Mouse (Mus musculus): ENCODE data around the gene Haspin. TPM values are rescaled to one million over a fixed set of nuclear protein-coding genes. Genes with fewer than 3 reads are reported as not detected.

Gene Haspin
- polyA plus RNA-seq, 2 experiments, result 6.1 to 11.2 TPM

GRCm38 (mm10) chr11:73168576-73168975, 30.5 kb upstream of the Haspin start:
- no peak for ATAC-seq (ENCODE audit: low FRiP score, low read depth)
- H3K36me3 ChIP-seq (ENCODE audit: control insufficient read depth, insufficient read depth, low read length), result peaks cover 4% of the 10 kb centered on the region; the same call in 1 of the 2 replicates
- H3K9ac ChIP-seq (ENCODE audit: low read depth, low read length, severe bottlenecking), result no peak overlapping the region
- H3K27ac ChIP-seq (replicated peaks; ENCODE audit: low read depth, low read length), result no peak overlapping the region
- H3K9me3 ChIP-seq (ENCODE audit: control insufficient read depth, low read length), result no peaks in the 10 kb centered on the region
- no peaks in the 10 kb centered on the region for H3K27me3 ChIP-seq (ENCODE audit: control insufficient read depth, insufficient read depth, low read length)
- H3K4me2 ChIP-seq (replicated peaks; ENCODE audit: low read depth, low read length, severe bottlenecking), result no peak overlapping the region
- H3K4me1 ChIP-seq (ENCODE audit: control insufficient read depth, insufficient read depth, low read length), result peaks cover 9% of the 10 kb centered on the region; the same call in 1 of the 2 replicates
- no peak for DNase-seq (ENCODE audit: low spot score)
- no peak overlapping the region for H3K4me3 ChIP-seq (replicated peaks; ENCODE audit: low read length)
- TF ChIP-seq POLR2A (IDR thresholded peaks at IDR 0.05; ENCODE audit: borderline replicate concordance, extremely low read depth, insufficient read depth, insufficient read length), result no peak
- WGBS, result 79% methylated on average over 6 of the region's 6 CpGs

DNA sequence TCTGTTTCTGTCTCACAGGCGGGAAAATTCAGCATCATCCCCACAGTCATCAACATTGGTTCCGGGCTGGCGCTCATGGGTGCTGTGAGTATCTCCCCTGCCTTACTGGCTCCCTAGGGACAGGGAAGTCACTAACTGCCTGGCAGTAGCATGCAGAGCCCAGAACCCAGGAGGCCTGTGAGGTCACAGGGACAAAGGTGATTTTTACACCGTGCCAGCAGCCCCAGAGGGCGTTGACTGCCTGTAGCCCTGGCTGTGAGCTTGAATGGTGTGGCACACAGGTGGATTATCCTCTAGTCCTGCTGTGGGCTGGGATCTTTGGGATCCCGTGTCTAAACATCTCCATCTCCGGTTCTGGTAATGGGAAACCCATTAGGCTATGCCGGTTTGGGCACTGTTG, 30.0 kb upstream of the Haspin start:
- H3K4me3 ChIP-seq (replicated peaks; ENCODE audit: low read length), result no peak overlapping the region
- H3K4me2 ChIP-seq (replicated peaks; ENCODE audit: low read depth, low read length, severe bottlenecking), result no peak overlapping the region
- no peak for ATAC-seq (ENCODE audit: low FRiP score, low read depth)
- DNase-seq (ENCODE audit: low spot score), result no peak
- WGBS, result 83% methylated on average over 8 of the region's 8 CpGs
- peaks cover 9% of the 10 kb centered on the region; the same call in 1 of the 2 replicates for H3K4me1 ChIP-seq (ENCODE audit: control insufficient read depth, insufficient read depth, low read length)
- TF ChIP-seq POLR2A (IDR thresholded peaks at IDR 0.05; ENCODE audit: borderline replicate concordance, extremely low read depth, insufficient read depth, insufficient read length), result no peak
- no peak overlapping the region for H3K9ac ChIP-seq (ENCODE audit: low read depth, low read length, severe bottlenecking)
- H3K27me3 ChIP-seq (ENCODE audit: control insufficient read depth, insufficient read depth, low read length), result no peaks in the 10 kb centered on the region
- H3K36me3 ChIP-seq (ENCODE audit: control insufficient read depth, insufficient read depth, low read length), result no peaks in the 10 kb centered on the region
- H3K9me3 ChIP-seq (ENCODE audit: control insufficient read depth, low read length), result no peaks in the 10 kb centered on the region
- no peak overlapping the region for H3K27ac ChIP-seq (replicated peaks; ENCODE audit: low read depth, low read length)

- TF ChIP-seq POLR2A (IDR thresholded peaks at IDR 0.05; ENCODE audit: borderline replicate concordance, extremely low read depth, insufficient read depth, insufficient read length), result no peak
- peaks cover 6% of the 10 kb centered on the region; the same call in 1 of the 2 replicates for H3K4me1 ChIP-seq (ENCODE audit: control insufficient read depth, insufficient read depth, low read length)
- H3K27ac ChIP-seq (replicated peaks; ENCODE audit: low read depth, low read length), result no peak overlapping the region
- no peaks in the 10 kb centered on the region for H3K36me3 ChIP-seq (ENCODE audit: control insufficient read depth, insufficient read depth, low read length)
- no peak overlapping the region for H3K9ac ChIP-seq (ENCODE audit: low read depth, low read length, severe bottlenecking)
- H3K9me3 ChIP-seq (ENCODE audit: control insufficient read depth, low read length), result no peaks in the 10 kb centered on the region
- whole genome bisulfite sequencing, result 60% methylated on average over 5 of the region's 5 CpGs
- no peak for ATAC-seq (ENCODE audit: low FRiP score, low read depth)
- H3K27me3 ChIP-seq (ENCODE audit: control insufficient read depth, insufficient read depth, low read length), result peaks cover 25% of the 10 kb centered on the region
- DNase-seq (ENCODE audit: low spot score), result no peak
- no peak overlapping the region for H3K4me2 ChIP-seq (replicated peaks; ENCODE audit: low read depth, low read length, severe bottlenecking)
- no peak overlapping the region for H3K4me3 ChIP-seq (replicated peaks; ENCODE audit: low read length)
These were observed 24.2 kb upstream of the Haspin start for GRCm38 (mm10) chr11:73162284-73162683.

- H3K9ac ChIP-seq (ENCODE audit: low read depth, low read length, severe bottlenecking), result no peak overlapping the region
- H3K27me3 ChIP-seq (ENCODE audit: control insufficient read depth, insufficient read depth, low read length), result peaks cover 25% of the 10 kb centered on the region
- H3K4me3 ChIP-seq (replicated peaks; ENCODE audit: low read length), result no peak overlapping the region
- H3K36me3 ChIP-seq (ENCODE audit: control insufficient read depth, insufficient read depth, low read length), result no peaks in the 10 kb centered on the region
- H3K4me2 ChIP-seq (replicated peaks; ENCODE audit: low read depth, low read length, severe bottlenecking), result no peak overlapping the region
- WGBS, result 89% methylated on average over 4 of the region's 4 CpGs
- no peaks in the 10 kb centered on the region for H3K9me3 ChIP-seq (ENCODE audit: control insufficient read depth, low read length)
- TF ChIP-seq POLR2A (IDR thresholded peaks at IDR 0.05; ENCODE audit: borderline replicate concordance, extremely low read depth, insufficient read depth, insufficient read length), result no peak
- H3K27ac ChIP-seq (replicated peaks; ENCODE audit: low read depth, low read length), result no peak overlapping the region
- ATAC-seq (ENCODE audit: low FRiP score, low read depth) (no peak), DNase-seq (ENCODE audit: low spot score) (no peak)
- peaks cover 6% of the 10 kb centered on the region; the same call in 1 of the 2 replicates for H3K4me1 ChIP-seq (ENCODE audit: control insufficient read depth, insufficient read depth, low read length)
These were observed 23.5 kb upstream of the Haspin start for GRCm38 (mm10) chr11:73161616-73162015.

DNA sequence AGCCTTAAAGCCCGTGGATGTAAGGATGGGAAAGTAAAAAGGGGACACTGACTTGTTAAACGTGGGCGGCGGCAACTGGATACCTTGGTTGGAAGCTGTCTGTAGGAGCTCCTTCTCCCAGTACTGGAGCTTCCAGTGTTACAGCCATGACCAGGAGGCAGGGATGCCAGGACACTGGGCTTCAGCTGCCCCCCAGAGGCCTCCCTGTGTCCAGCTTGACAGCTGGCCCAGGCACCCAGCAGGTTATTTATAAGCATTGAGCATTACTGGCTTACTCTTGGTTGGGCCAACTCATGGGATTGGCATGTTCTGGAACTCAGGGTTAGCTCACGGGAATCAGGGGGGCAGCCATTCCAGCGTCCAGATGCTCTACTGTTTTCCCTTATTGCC, 22.7 kb upstream of the Haspin start:
- DNase-seq (ENCODE audit: low spot score) (no peak), ATAC-seq (ENCODE audit: low FRiP score, low read depth) (0 out of 2 replicates have a peak, but pooled peaks have one; percentile 34)
- H3K4me2 ChIP-seq (replicated peaks; ENCODE audit: low read depth, low read length, severe bottlenecking), result peak overlapping the region; percentile 67
- no peak for TF ChIP-seq POLR2A (IDR thresholded peaks at IDR 0.05; ENCODE audit: borderline replicate concordance, extremely low read depth, insufficient read depth, insufficient read length)
- H3K36me3 ChIP-seq (ENCODE audit: control insufficient read depth, insufficient read depth, low read length), result no peaks in the 10 kb centered on the region
- WGBS, result 18% methylated on average over 6 of the region's 6 CpGs
- H3K4me3 ChIP-seq (replicated peaks; ENCODE audit: low read length), result peak overlapping the region; percentile 41
- H3K9ac ChIP-seq (ENCODE audit: low read depth, low read length, severe bottlenecking), result 0 out of 2 replicates have a peak overlapping the region, but pooled peaks have one; percentile 56
- H3K9me3 ChIP-seq (ENCODE audit: control insufficient read depth, low read length), result no peaks in the 10 kb centered on the region
- H3K4me1 ChIP-seq (ENCODE audit: control insufficient read depth, insufficient read depth, low read length), result peaks cover 6% of the 10 kb centered on the region; the same call in 1 of the 2 replicates
- no peak overlapping the region for H3K27ac ChIP-seq (replicated peaks; ENCODE audit: low read depth, low read length)
- H3K27me3 ChIP-seq (ENCODE audit: control insufficient read depth, insufficient read depth, low read length), result peaks cover 25% of the 10 kb centered on the region

Data from limb, embryonic 14.5 days (tissue).